Mouse (Mus musculus): ENCODE measurements around the gene Schip1. TPM values are rescaled to one million over a fixed set of nuclear protein-coding genes. Genes with fewer than 3 reads are reported as not detected.

The Schip1 gene
- polyA plus RNA-seq, 1 experiment from 2014 or later, result 43.8 TPM

GRCm38 (mm10) chr3:68575636-68576340, 511.2 kb downstream of the Schip1 start:
- no peaks in the 10 kb centered on the region for H3K36me3 ChIP-seq (ENCODE audit: insufficient read depth)
- ATAC-seq (ENCODE audit: insufficient read depth), result no peak; the same call in 1 of the 2 replicates
- no peak overlapping the region for H3K4me3 ChIP-seq (ENCODE audit: low read depth, low read length)
- H3K4me2 ChIP-seq, result 0 out of 2 replicates have a peak overlapping the region, but pooled peaks have one; percentile 33
- no peak overlapping the region for H3K9ac ChIP-seq
- WGBS, result 47% methylated on average over 10 of the region's 10 CpGs
- H3K9me3 ChIP-seq (ENCODE audit: low read depth, low read length), result no peaks in the 10 kb centered on the region
- 0 out of 2 replicates have a peak overlapping the region, but pooled peaks have one; percentile 13 for H3K27ac ChIP-seq (ENCODE audit: low read depth)
- DNase-seq, result peak; percentile 51
- H3K4me1 ChIP-seq (ENCODE audit: insufficient read depth), result peaks cover 28% of the 10 kb centered on the region
- no peaks in the 10 kb centered on the region for H3K27me3 ChIP-seq (ENCODE audit: insufficient read depth, low read length)
- TF ChIP-seq CTCF (IDR thresholded peaks at IDR 0.05; ENCODE audit: low read depth), result no peak

DNA sequence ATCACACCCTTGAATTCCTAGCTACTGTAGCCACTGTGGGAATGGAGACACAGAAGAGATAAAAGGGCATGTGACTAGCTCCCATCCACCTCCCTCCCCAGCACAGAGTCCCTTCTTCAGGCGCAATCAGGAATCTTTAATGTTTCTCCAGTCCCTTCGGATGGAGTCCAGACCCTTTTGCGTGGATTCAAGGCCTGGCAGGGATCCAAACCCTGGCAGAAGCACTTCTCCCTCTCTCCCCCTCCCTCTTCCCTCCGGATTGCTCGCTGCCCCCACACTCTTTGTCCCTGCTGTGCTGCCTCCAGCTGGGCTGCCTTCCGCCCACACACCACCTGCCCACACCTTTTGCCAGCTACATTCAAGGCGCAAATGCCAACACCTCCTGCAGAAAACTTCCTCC, 511.8 kb downstream of the Schip1 start:
- H3K9me3 ChIP-seq (ENCODE audit: low read depth, low read length), result no peaks in the 10 kb centered on the region
- H3K9ac ChIP-seq, result no peak overlapping the region
- H3K4me2 ChIP-seq, result peak overlapping the region; percentile 33; the same call in 1 of the 2 replicates
- DNase-seq (peak; percentile 84), ATAC-seq (ENCODE audit: insufficient read depth) (peak; percentile 48; the same call in 1 of the 2 replicates)
- H3K27ac ChIP-seq (ENCODE audit: low read depth), result 0 out of 2 replicates have a peak overlapping the region, but pooled peaks have one; percentile 13
- H3K4me3 ChIP-seq (ENCODE audit: low read depth, low read length), result no peak overlapping the region
- whole genome bisulfite sequencing, result 14% methylated on average over 7 of the region's 7 CpGs
- H3K36me3 ChIP-seq (ENCODE audit: insufficient read depth), result no peaks in the 10 kb centered on the region
- peaks cover 28% of the 10 kb centered on the region for H3K4me1 ChIP-seq (ENCODE audit: insufficient read depth)
- TF ChIP-seq CTCF (IDR thresholded peaks at IDR 0.05; ENCODE audit: low read depth), result no peak
- no peaks in the 10 kb centered on the region for H3K27me3 ChIP-seq (ENCODE audit: insufficient read depth, low read length)

DNA sequence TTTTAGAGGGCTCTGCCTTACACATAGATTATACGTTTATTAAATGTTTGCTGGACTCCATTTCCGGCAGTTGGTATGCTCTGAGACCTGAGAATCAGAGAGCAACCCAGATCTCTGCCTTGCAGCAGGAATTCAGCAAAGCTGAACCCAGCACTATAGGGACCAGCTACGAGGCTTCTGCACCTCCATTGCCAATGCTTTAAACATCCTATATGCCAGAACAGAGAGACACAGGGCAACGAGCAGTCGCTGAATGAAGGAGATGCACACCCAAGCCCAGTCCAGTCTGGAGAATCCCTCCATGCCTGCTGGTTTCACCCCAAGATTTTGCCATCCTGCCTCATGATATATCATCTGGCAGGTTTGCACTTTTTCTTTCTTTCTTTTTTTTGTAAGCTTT, 512.3 kb downstream of the Schip1 start:
- H3K27ac ChIP-seq (ENCODE audit: low read depth), result 0 out of 2 replicates have a peak overlapping the region, but pooled peaks have one; percentile 13

GRCm38 (mm10) chr3:68581591-68581990, 517.0 kb downstream of the Schip1 start:
- Histone ChIP-seq H3K9ac (no peak overlapping the region), H3K9me3 (ENCODE audit: low read depth, low read length) (no peaks in the 10 kb centered on the region), H3K36me3 (ENCODE audit: insufficient read depth) (no peaks in the 10 kb centered on the region), H3K27ac (ENCODE audit: low read depth) (no peak overlapping the region), H3K4me3 (ENCODE audit: low read depth, low read length) (no peak overlapping the region), H3K27me3 (ENCODE audit: insufficient read depth, low read length) (no peaks in the 10 kb centered on the region), H3K4me1 (ENCODE audit: insufficient read depth) (peaks cover 36% of the 10 kb centered on the region), H3K4me2 (no peak overlapping the region)
- ATAC-seq (ENCODE audit: insufficient read depth) (no peak), DNase-seq (no peak)
- WGBS, result 69% methylated on average over 13 of the region's 13 CpGs
- TF ChIP-seq CTCF (IDR thresholded peaks at IDR 0.05; ENCODE audit: low read depth), result no peak

More for the DNA sequence above, 512.3 kb downstream of the Schip1 start:
- Histone ChIP-seq H3K4me1 (ENCODE audit: insufficient read depth) (peaks cover 28% of the 10 kb centered on the region), H3K4me3 (ENCODE audit: low read depth, low read length) (no peak overlapping the region), H3K36me3 (ENCODE audit: insufficient read depth) (no peaks in the 10 kb centered on the region), H3K27me3 (ENCODE audit: insufficient read depth, low read length) (no peaks in the 10 kb centered on the region), H3K4me2 (peak overlapping the region; percentile 33; the same call in 1 of the 2 replicates), H3K9me3 (ENCODE audit: low read depth, low read length) (no peaks in the 10 kb centered on the region), H3K9ac (no peak overlapping the region)
- TF ChIP-seq CTCF (IDR thresholded peaks at IDR 0.05; ENCODE audit: low read depth), result no peak
- DNase-seq (no peak), ATAC-seq (ENCODE audit: insufficient read depth) (no peak)
- 43% methylated on average over 5 of the region's 5 CpGs for WGBS

DNA sequence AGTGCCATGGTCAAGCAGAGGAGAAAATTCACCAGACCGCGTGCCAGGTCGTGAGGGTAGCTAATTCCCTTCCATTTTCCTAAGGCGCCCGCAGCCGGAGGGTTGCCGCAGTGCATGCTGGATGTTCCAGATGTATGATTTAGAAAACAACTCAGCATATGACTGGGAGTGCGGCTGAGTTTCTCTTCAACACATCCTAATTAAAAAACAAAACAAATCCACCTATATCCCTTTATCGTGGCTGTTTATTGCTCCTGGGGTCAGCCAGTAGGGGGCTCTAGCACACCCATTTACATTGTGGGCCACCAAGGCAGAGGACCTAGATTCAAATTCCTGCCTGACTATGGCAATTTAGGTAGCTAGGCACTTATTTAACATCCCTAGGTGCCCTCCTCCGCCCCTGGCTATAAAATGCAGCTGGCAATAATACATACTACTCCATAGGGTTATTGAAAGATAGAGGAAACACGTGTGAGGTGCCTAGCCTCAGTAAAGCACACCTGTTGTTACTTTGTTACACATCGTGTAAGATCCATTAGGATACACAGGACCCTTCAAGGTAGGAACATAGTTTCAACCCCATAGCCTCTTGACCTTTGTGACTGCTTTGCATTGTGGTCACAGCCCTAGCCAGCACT, 517.6 kb downstream of the Schip1 start:
- Histone ChIP-seq H3K27ac (ENCODE audit: low read depth) (peak overlapping the region; percentile 82), H3K9me3 (ENCODE audit: low read depth, low read length) (no peaks in the 10 kb centered on the region), H3K4me1 (ENCODE audit: insufficient read depth) (peaks cover 34% of the 10 kb centered on the region), H3K9ac (no peak overlapping the region), H3K27me3 (ENCODE audit: insufficient read depth, low read length) (no peaks in the 10 kb centered on the region), H3K4me3 (ENCODE audit: low read depth, low read length) (no peak overlapping the region), H3K4me2 (no peak overlapping the region), H3K36me3 (ENCODE audit: insufficient read depth) (no peaks in the 10 kb centered on the region)
- 0 out of 2 replicates have a peak, but pooled peaks have one; percentile 3 for ATAC-seq (ENCODE audit: insufficient read depth)
- peak; percentile 54 for TF ChIP-seq CTCF (IDR thresholded peaks at IDR 0.05; ENCODE audit: low read depth)
- DNase-seq, result peak; percentile 44
- WGBS, result 69% methylated on average over 12 of the region's 12 CpGs

GRCm38 (mm10) chr3:68583031-68583693, 518.6 kb downstream of the Schip1 start:
- Histone ChIP-seq H3K9ac (peak overlapping the region; percentile 35), H3K4me2 (peak overlapping the region; percentile 46), H3K36me3 (ENCODE audit: insufficient read depth) (no peaks in the 10 kb centered on the region), H3K4me1 (ENCODE audit: insufficient read depth) (peaks cover 34% of the 10 kb centered on the region), H3K27me3 (ENCODE audit: insufficient read depth, low read length) (no peaks in the 10 kb centered on the region), H3K4me3 (ENCODE audit: low read depth, low read length) (no peak overlapping the region), H3K9me3 (ENCODE audit: low read depth, low read length) (no peaks in the 10 kb centered on the region), H3K27ac (ENCODE audit: low read depth) (peak overlapping the region; percentile 82)
- ATAC-seq (ENCODE audit: insufficient read depth), result peak; percentile 75
- TF ChIP-seq CTCF (IDR thresholded peaks at IDR 0.05; ENCODE audit: low read depth), result no peak
- WGBS, result 10% methylated on average over 14 of the region's 14 CpGs
- DNase-seq, result peak; percentile 82

Data from lung, embryonic 14.5 days (tissue).